Mouse (Mus musculus) stomach, embryonic 15.5 days (tissue): ENCODE results near the gene Ncoa3. TPM values are rescaled to one million over a fixed set of nuclear protein-coding genes. Genes with fewer than 3 reads are reported as not detected.
A peak's percentile ranks its signal among the peaks of the same experiment; 100 is the strongest.

ENCODE experiments used
- ATAC-seq: fragments of 200-750 bp; cut with Nextera tagmentation; 2 replicates; pipeline ENCODE4 v1.8.0; 2017; ENCODE audit warnings: low read depth, moderate number of reproducible peaks, moderate TSS enrichment; ENCODE audit not compliant: insufficient read depth, low FRiP score
- H3K27ac ChIP-seq: fragments of 300-500 bp; sonication (generic); 2 replicates; pipeline ENCODE4 v1.5.1; 2015; ENCODE audit warnings: mild to moderate bottlenecking, inconsistent platforms
- H3K27me3 ChIP-seq: fragments of 300-500 bp; sonication (generic); replicated peaks from 2 replicates; pipeline ENCODE4 v1.6.1; 2015; ENCODE audit warnings: inconsistent platforms
- H3K36me3 ChIP-seq: fragments of 300-500 bp; sonication (generic); 2 replicates; pipeline ENCODE4 v1.6.1; 2015; ENCODE audit warnings: inconsistent platforms
- H3K4me1 ChIP-seq: fragments of 300-500 bp; sonication (generic); 2 replicates; pipeline ENCODE4 v1.6.1; 2015; ENCODE audit warnings: inconsistent platforms
- H3K4me2 ChIP-seq: fragments of 300-500 bp; sonication (generic); 2 replicates; pipeline ENCODE4 v1.6.1; 2015; ENCODE audit warnings: mild to moderate bottlenecking, inconsistent platforms
- H3K4me3 ChIP-seq: fragments of 300-500 bp; sonication (generic); replicated peaks from 2 replicates; pipeline ENCODE4 v1.5.1; 2015; ENCODE audit warnings: inconsistent platforms
- H3K9ac ChIP-seq: fragments of 300-500 bp; sonication (generic); 2 replicates; pipeline ENCODE4 v1.6.1; 2015; ENCODE audit warnings: inconsistent platforms
- H3K9me3 ChIP-seq: fragments of 300-500 bp; sonication (generic); 2 replicates; pipeline ENCODE4 v1.6.1; 2016; ENCODE audit warnings: inconsistent platforms
- WGBS: fragments of 180-500 bp; shearing (Covaris S2); methylation state at CpG from one replicate; pipeline ENCODE4 v1.1.7; 2015; 5-methylcytosine and 5-hydroxymethylcytosine counted together
- polyA plus RNA-seq: library from polyadenylated mRNA; unstranded; fragments of >200 nt; fragmentation: Nextera tagmentation; extraction: Ambion mirVana; gene quantifications from 2 replicates; pipeline ENCODE4 v1.2.1, GENCODE M21; 2015

Gene Ncoa3
- polyA plus RNA-seq, 1 experiment from 2014 or later: 12.9 TPM

DNA sequence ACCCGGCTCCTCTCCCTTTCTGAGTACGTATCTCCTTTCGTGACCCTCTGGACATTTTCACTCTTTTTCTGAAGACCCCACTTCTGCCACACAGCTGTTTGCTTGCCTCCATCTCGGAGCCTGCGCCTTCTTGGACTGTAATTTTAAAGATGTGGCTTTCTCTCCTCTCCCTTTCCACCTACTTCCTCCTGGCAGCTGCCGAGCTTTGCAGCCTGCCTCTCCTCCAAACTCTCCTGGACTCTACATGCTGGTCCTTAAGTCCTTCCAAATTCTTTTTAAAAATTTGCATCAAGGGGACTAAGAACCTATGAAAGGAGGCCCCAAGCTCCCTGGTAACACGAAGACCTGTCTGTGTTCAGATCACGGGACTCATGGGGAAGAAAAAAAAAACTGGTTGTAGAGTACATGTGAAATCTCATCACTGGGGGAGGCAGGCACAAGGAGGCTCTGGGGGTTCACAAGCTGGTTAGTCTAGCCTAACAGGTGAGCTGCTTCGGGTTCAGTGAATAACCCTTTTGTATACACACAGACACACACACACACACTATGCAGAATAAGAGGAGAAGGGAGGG is 35.1 kb upstream of the Ncoa3 start:
- 0 out of 2 replicates have a peak, but pooled peaks cover 6% of the 10 kb centered on the region for H3K4me1 ChIP-seq
- H3K9me3 ChIP-seq: no peaks in the 10 kb centered on the region
- H3K9ac ChIP-seq: no peak overlapping the region
- no peak overlapping the region for H3K27ac ChIP-seq
- H3K27me3 ChIP-seq: no peaks in the 10 kb centered on the region
- H3K36me3 ChIP-seq: no peaks in the 10 kb centered on the region
- no peak for ATAC-seq
- no peak overlapping the region for H3K4me2 ChIP-seq
- 58% methylated on average over 9 of the region's 9 CpGs for WGBS
- H3K4me3 ChIP-seq: no peak overlapping the region

DNA sequence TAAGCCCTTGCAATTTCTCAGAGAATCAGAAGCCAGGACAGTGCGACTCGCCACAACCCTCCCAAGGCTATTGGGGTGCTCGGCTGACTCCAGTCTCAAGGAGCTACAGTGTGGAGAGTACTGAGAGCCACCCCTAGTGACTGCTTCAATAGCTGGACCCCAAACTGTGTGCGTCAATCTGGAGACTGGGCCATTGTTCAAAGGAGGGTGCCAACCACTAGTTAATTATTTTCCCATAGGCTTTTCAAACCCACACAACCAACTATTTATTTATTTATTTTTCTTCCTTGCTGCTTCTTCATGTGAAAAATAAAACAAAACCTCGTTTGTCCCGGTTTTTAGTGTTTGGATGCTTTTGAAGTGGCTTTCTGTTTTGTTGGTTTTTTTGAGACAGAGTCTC is 33.9 kb upstream of the Ncoa3 start:
- 79% methylated on average over 6 of the region's 6 CpGs for WGBS
- Histone ChIP-seq H3K9me3 (no peaks in the 10 kb centered on the region), H3K4me1 (0 out of 2 replicates have a peak, but pooled peaks cover 6% of the 10 kb centered on the region), H3K9ac (no peak overlapping the region), H3K4me2 (no peak overlapping the region), H3K36me3 (no peaks in the 10 kb centered on the region), H3K27me3 (no peaks in the 10 kb centered on the region), H3K4me3 (no peak overlapping the region), H3K27ac (no peak overlapping the region)
- no peak for ATAC-seq

- no peaks in the 10 kb centered on the region for H3K9me3 ChIP-seq
- H3K27ac ChIP-seq: no peak overlapping the region
- WGBS: 74% methylated on average over 3 of the region's 3 CpGs
- no peaks in the 10 kb centered on the region for H3K4me1 ChIP-seq
- H3K9ac ChIP-seq: no peak overlapping the region
- no peak overlapping the region for H3K4me2 ChIP-seq
- no peak overlapping the region for H3K4me3 ChIP-seq
- H3K27me3 ChIP-seq: no peaks in the 10 kb centered on the region
- no peaks in the 10 kb centered on the region for H3K36me3 ChIP-seq
- ATAC-seq: no peak
Measured at GRCm38 (mm10) chr2:165960695-165961094, 31.7 kb upstream of the Ncoa3 start.

DNA sequence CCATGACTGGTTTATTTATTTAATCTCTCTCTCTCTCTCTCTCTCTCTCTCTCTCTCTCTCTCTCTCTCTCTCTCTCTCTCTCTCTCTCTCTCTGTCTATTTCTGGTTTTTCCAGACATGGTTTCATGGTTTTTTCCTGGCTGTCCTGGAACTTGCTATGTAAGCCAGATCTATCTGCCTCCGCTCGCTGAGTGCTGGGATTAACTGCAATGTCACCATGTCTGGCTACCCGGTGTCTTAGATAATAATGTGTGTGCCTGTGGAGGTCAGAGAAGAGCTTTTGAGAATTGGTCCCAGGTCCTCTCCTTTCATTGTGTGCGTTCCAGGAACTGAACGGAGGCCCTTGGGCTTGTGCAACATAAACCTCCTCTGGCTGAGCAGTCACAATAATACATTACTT is 29.6 kb upstream of the Ncoa3 start:
- H3K9me3 ChIP-seq: no peaks in the 10 kb centered on the region
- no peak overlapping the region for H3K4me3 ChIP-seq
- no peaks in the 10 kb centered on the region for H3K36me3 ChIP-seq
- H3K4me2 ChIP-seq: no peak overlapping the region
- WGBS: 73% methylated on average over 5 of the region's 5 CpGs
- ATAC-seq: no peak
- no peak overlapping the region for H3K9ac ChIP-seq
- no peaks in the 10 kb centered on the region for H3K27me3 ChIP-seq
- no peak overlapping the region for H3K27ac ChIP-seq
- H3K4me1 ChIP-seq: no peaks in the 10 kb centered on the region

- no peak overlapping the region for H3K9ac ChIP-seq
- H3K27me3 ChIP-seq: no peaks in the 10 kb centered on the region
- H3K4me1 ChIP-seq: peaks cover 5% of the 10 kb centered on the region; the same call in 1 of the 2 replicates
- H3K36me3 ChIP-seq: no peaks in the 10 kb centered on the region
- 45% methylated on average over 4 of the region's 4 CpGs for WGBS
- no peak overlapping the region for H3K4me2 ChIP-seq
- no peaks in the 10 kb centered on the region for H3K9me3 ChIP-seq
- no peak overlapping the region for H3K4me3 ChIP-seq
- ATAC-seq: peak; percentile 63
- peak overlapping the region; percentile 44 for H3K27ac ChIP-seq
Measured at GRCm38 (mm10) chr2:165964121-165964520, 28.3 kb upstream of the Ncoa3 start.

DNA sequence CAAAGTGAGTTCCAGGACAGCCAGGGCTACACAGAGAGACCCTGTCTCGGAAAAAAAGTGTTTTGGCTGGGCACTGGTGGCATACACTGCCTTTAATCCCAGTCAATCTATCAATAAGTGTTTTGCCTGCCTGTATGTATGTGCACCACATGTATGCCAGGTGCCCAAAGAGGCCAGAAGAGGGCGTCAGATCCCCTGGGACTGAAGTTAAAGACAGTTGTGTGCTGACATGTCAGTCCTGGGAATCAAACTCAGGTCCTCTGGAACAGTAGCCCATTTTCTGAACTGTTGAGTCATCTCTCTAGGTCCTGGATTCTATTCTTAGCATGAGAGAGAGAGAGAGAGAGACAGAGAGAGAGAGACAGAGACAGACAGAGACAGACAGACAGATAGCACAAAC is 25.4 kb upstream of the Ncoa3 start:
- no peak overlapping the region for H3K4me2 ChIP-seq
- H3K9me3 ChIP-seq: no peaks in the 10 kb centered on the region
- H3K36me3 ChIP-seq: no peaks in the 10 kb centered on the region
- H3K9ac ChIP-seq: no peak overlapping the region
- ATAC-seq: no peak
- H3K27me3 ChIP-seq: no peaks in the 10 kb centered on the region
- H3K4me3 ChIP-seq: no peak overlapping the region
- WGBS: 78% methylated on average over 2 of the region's 2 CpGs
- H3K27ac ChIP-seq: no peak overlapping the region
- H3K4me1 ChIP-seq: peaks cover 5% of the 10 kb centered on the region; the same call in 1 of the 2 replicates

DNA sequence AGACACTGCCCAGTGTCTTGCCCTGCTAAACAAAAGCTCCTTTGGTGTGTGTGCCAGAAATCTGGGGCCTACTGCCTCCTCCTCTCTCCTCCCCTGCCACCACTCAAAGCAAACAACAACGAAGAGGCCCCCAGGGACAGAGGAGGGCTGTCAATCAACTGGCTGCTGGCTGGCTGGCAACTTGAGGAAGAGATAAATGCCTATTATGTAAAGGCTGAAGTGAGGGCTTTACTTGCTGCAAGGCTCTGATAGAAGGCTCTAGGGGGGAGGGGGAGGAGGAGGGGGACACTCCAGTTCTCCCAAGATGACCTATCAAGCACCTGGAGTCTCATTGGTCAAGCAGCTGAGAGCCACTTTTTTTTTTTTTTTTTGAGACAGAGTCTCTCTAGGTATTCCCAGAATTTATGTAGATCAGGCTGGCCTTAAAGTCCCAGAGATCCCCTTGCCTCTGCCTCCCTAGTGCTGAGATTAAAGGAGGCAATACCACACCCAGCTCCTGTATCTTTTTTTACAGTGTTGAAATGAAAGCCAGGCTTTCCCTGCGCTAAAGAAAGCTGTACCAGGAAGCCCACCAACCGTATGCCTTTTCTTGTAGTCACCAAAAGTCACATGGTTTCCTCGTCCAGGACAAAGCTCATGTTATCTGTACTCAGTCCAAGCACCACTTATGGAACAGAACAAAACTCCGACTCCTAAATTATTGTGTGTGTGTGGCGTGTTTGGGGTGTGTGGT is 24.4 kb upstream of the Ncoa3 start:
- ATAC-seq: no peak
- Histone ChIP-seq H3K9ac (no peak overlapping the region), H3K27ac (peak overlapping the region; percentile 57; the same call in 1 of the 2 replicates), H3K4me2 (no peak overlapping the region), H3K4me1 (peaks cover 5% of the 10 kb centered on the region; the same call in 1 of the 2 replicates), H3K9me3 (no peaks in the 10 kb centered on the region), H3K27me3 (no peaks in the 10 kb centered on the region), H3K4me3 (no peak overlapping the region), H3K36me3 (no peaks in the 10 kb centered on the region)
- WGBS: 63% methylated on average over 6 of the region's 6 CpGs

GRCm38 (mm10) chr2:165968876-165969275 is 23.6 kb upstream of the Ncoa3 start:
- ATAC-seq: peak; percentile 74
- H3K9me3 ChIP-seq: no peaks in the 10 kb centered on the region
- H3K4me3 ChIP-seq: no peak overlapping the region
- H3K9ac ChIP-seq: no peak overlapping the region
- H3K36me3 ChIP-seq: no peaks in the 10 kb centered on the region
- H3K4me1 ChIP-seq: peaks cover 5% of the 10 kb centered on the region; the same call in 1 of the 2 replicates
- H3K27me3 ChIP-seq: no peaks in the 10 kb centered on the region
- H3K27ac ChIP-seq: peak overlapping the region; percentile 57
- whole genome bisulfite sequencing: 24% methylated on average over 3 of the region's 3 CpGs
- no peak overlapping the region for H3K4me2 ChIP-seq

DNA sequence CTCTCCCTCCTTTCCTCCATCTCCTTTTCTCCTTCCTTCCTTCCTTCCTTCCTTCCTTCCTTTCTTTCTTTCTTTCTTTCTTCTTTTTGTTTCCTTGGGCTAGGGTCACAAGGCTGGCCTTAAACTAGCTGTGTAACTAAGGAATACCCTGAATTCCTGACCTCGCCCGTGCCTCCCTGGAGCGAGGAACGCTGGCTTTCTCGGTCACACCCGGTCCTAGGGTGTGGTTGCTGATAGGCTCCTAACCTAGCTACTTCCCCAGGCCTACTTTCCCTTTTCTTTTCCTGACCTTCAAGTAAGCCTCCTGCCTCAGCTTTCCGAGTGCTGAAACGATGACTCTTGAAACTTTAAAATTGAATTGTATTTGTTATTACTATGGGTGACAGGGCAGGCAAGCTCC is 23.0 kb upstream of the Ncoa3 start:
- H3K4me1 ChIP-seq: peaks cover 5% of the 10 kb centered on the region; the same call in 1 of the 2 replicates
- no peaks in the 10 kb centered on the region for H3K36me3 ChIP-seq
- no peak for ATAC-seq
- H3K27me3 ChIP-seq: no peaks in the 10 kb centered on the region
- H3K9me3 ChIP-seq: no peaks in the 10 kb centered on the region
- WGBS: 28% methylated on average over 8 of the region's 8 CpGs
- no peak overlapping the region for H3K4me2 ChIP-seq
- H3K27ac ChIP-seq: peak overlapping the region; percentile 57
- H3K4me3 ChIP-seq: no peak overlapping the region
- H3K9ac ChIP-seq: no peak overlapping the region

DNA sequence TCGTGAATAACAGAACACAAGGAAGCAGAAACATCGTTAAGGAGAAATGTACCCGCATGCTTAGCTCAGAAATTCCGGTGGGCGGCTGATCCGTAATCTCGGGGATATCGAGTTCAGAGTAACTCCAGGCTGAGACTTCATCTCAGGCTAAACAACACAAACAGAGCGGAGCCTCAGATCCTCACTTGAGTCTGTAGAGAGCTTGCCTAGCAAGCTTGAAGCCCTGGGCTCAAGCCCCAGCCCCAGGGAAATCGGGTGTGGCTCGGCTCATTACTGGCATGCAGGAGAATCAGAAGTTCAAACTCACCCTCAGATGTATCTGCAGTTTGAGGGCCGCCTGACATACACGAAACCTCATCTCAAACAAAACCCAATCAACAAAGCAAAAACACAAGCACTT is 22.5 kb upstream of the Ncoa3 start:
- H3K4me3 ChIP-seq: no peak overlapping the region
- no peaks in the 10 kb centered on the region for H3K27me3 ChIP-seq
- no peaks in the 10 kb centered on the region for H3K36me3 ChIP-seq
- H3K4me1 ChIP-seq: peaks cover 5% of the 10 kb centered on the region; the same call in 1 of the 2 replicates
- H3K4me2 ChIP-seq: no peak overlapping the region
- H3K27ac ChIP-seq: no peak overlapping the region; the same call in 1 of the 2 replicates
- 79% methylated on average over 13 of the region's 13 CpGs for WGBS
- H3K9me3 ChIP-seq: no peaks in the 10 kb centered on the region
- no peak for ATAC-seq
- H3K9ac ChIP-seq: no peak overlapping the region

GRCm38 (mm10) chr2:165970767-165971166 is 21.7 kb upstream of the Ncoa3 start:
- Histone ChIP-seq H3K4me1 (peaks cover 5% of the 10 kb centered on the region; the same call in 1 of the 2 replicates), H3K36me3 (no peaks in the 10 kb centered on the region), H3K4me3 (no peak overlapping the region), H3K9ac (no peak overlapping the region), H3K27ac (no peak overlapping the region), H3K4me2 (no peak overlapping the region), H3K27me3 (no peaks in the 10 kb centered on the region), H3K9me3 (no peaks in the 10 kb centered on the region)
- WGBS: 86% methylated on average over 7 of the region's 7 CpGs
- ATAC-seq: no peak

- no peaks in the 10 kb centered on the region for H3K9me3 ChIP-seq
- peak; percentile 69; the same call in 1 of the 2 replicates for ATAC-seq
Measured at GRCm38 (mm10) chr2:165974383-165974782, 18.1 kb upstream of the Ncoa3 start.

More at GRCm38 (mm10) chr2:165974383-165974782, 18.1 kb upstream of the Ncoa3 start:
- Histone ChIP-seq H3K4me3 (no peak overlapping the region), H3K27me3 (no peaks in the 10 kb centered on the region), H3K4me2 (no peak overlapping the region), H3K4me1 (no peaks in the 10 kb centered on the region), H3K36me3 (no peaks in the 10 kb centered on the region), H3K27ac (no peak overlapping the region), H3K9ac (no peak overlapping the region)
- 71% methylated on average over 1 of the region's 1 CpGs for WGBS
